Mouse (Mus musculus): ENCODE results near the gene 1700020A23Rik.

GRCm38 (mm10) chr2:130383895-130384294 lies 21.2 kb upstream of the 1700020A23Rik start:
- no peak for TF ChIP-seq CTCF (conservative IDR thresholded peaks at IDR 0.05; ENCODE audit: low read length)
- TF ChIP-seq POU5F1 (IDR thresholded peaks at IDR 0.05; ENCODE audit: borderline replicate concordance, low read length): no peak
